In genomic region chr17:80224326-80225116, GRCm38 (mm10) we compare ENCODE assay signal across 8 mouse cellular contexts. TPM values are rescaled to one million over a fixed set of nuclear protein-coding genes. Genes with fewer than 3 reads are reported as not detected.
A peak's percentile ranks its signal among the peaks of the same experiment; 100 is the strongest.
DNase-seq lines count a peak whose midpoint lies in the region; ATAC-seq and TF ChIP-seq lines count a peak whose summit lies in the region.

Gene Gemin6 (plus strand): TSS chr17:80224441.

- TF ChIP-seq EP300 in CH12.LX (IDR thresholded peaks at IDR 0.05; ENCODE audit: low read length), result no peak
- TF ChIP-seq EP300 in heart, postnatal 0 days (IDR thresholded peaks at IDR 0.05; ENCODE audit: low read depth), result no peak

- H3K4me3 ChIP-seq in CH12.LX (replicated peaks in 1 of 3; ENCODE audit: low read depth in 2 of 3, low read length in 2 of 3, poor library complexity in 1 of 3), result peak within 1 kb of the TSS; percentile 63 to 86 (median 64)
- H3K4me3 ChIP-seq in forebrain, embryonic 11.5 days (ENCODE audit: low read depth, low read length), result peak within 1 kb of the TSS; percentile 48
- H3K4me3 ChIP-seq in heart, postnatal 0 days (ENCODE audit: low read depth, low read length), result peak within 1 kb of the TSS; percentile 68
- H3K4me3 ChIP-seq in liver, embryonic 16.5 days (ENCODE audit: low read depth, low read length), result peak within 1 kb of the TSS; percentile 74
- H3K4me3 ChIP-seq in neural tube, embryonic 13.5 days, result peak within 1 kb of the TSS; percentile 56
- H3K4me3 ChIP-seq in testis, adult 2 months (ENCODE audit: control insufficient read depth, low read depth, low read length), result peak within 1 kb of the TSS; percentile 94

- dilution Hi-C loops in CH12.LX (cut with MboI; ENCODE audit: extremely low pct_ligation_motif_present, extremely low pct_unique_long_range_greater_than_20kb, low sequenced_read_pairs), result no loop called here

- peaks cover 9 to 21% of the 10 kb centered on the region in 2 experiments for H3K36me3 ChIP-seq in CH12.LX (replicated peaks in 1 of 2; ENCODE audit: control insufficient read depth in 1 of 2, insufficient read depth in 1 of 2, low read length in 1 of 2)
- H3K36me3 ChIP-seq in forebrain, embryonic 11.5 days (ENCODE audit: control insufficient read depth, insufficient read depth, low read length), result no peaks in the 10 kb centered on the region
- no peaks in the 10 kb centered on the region for H3K36me3 ChIP-seq in heart, postnatal 0 days (replicated peaks; ENCODE audit: control insufficient read depth, insufficient read depth, low read length)
- H3K36me3 ChIP-seq in liver, embryonic 16.5 days (ENCODE audit: control insufficient read depth, insufficient read depth), result no peaks in the 10 kb centered on the region
- no peaks in the 10 kb centered on the region for H3K36me3 ChIP-seq in neural tube, embryonic 13.5 days
- peaks cover 1% of the 10 kb centered on the region; the same call in 1 of the 2 replicates for H3K36me3 ChIP-seq in testis, adult 2 months (ENCODE audit: control insufficient read depth, insufficient read depth, low read length)

- peak; percentile 99 for TF ChIP-seq POLR2A in CH12.LX (IDR thresholded peaks at IDR 0.05; ENCODE audit: low read depth, low read length)
- peak; percentile 94 for TF ChIP-seq POLR2A in testis, adult 2 months (IDR thresholded peaks at IDR 0.05; ENCODE audit: control insufficient read depth, low read depth, low read length)

- in situ Hi-C loops in CH12.LX (cut with MboI; ENCODE audit: low pct_ligation_motif_present, low pct_unique_long_range_greater_than_20kb, low sequenced_read_pairs), result no loop called here

- TF ChIP-seq CTCF in CH12.LX (conservative IDR thresholded peaks at IDR 0.05 in 1 of 2, IDR thresholded peaks at IDR 0.05 in 1 of 2; ENCODE audit: low read depth in 2 of 2, low read length in 2 of 2), result no peak
- TF ChIP-seq CTCF in heart, postnatal 0 days (IDR thresholded peaks at IDR 0.05; ENCODE audit: low read depth), result no peak
- no peak for TF ChIP-seq CTCF in testis, adult 2 months (IDR thresholded peaks at IDR 0.05; ENCODE audit: control insufficient read depth, insufficient read depth, insufficient replicate concordance, low read depth, low read length)

- TF ChIP-seq RAD21 in CH12.LX (IDR thresholded peaks at IDR 0.05; ENCODE audit: low read depth, low read length), result no peak

- H3K9me3 ChIP-seq in CH12.LX (replicated peaks; ENCODE audit: low read length), result no peaks in the 10 kb centered on the region
- H3K9me3 ChIP-seq in forebrain, embryonic 11.5 days (ENCODE audit: control insufficient read depth, low read length), result no peaks in the 10 kb centered on the region
- H3K9me3 ChIP-seq in heart, postnatal 0 days (replicated peaks; ENCODE audit: control insufficient read depth, low read length), result no peaks in the 10 kb centered on the region
- H3K9me3 ChIP-seq in liver, embryonic 16.5 days (replicated peaks; ENCODE audit: control insufficient read depth, low read length), result no peaks in the 10 kb centered on the region
- no peaks in the 10 kb centered on the region for H3K9me3 ChIP-seq in neural tube, embryonic 13.5 days

- under 1% methylated on average over 33 of the region's 33 CpGs for WGBS in forebrain, embryonic 11.5 days
- under 1% methylated on average over 33 of the region's 33 CpGs for WGBS in heart, postnatal 0 days
- under 1% methylated on average over 33 of the region's 33 CpGs for WGBS in liver, embryonic 16.5 days (ENCODE audit: insufficient replicate concordance)
- WGBS in neural tube, embryonic 13.5 days, result under 1% methylated on average over 33 of the region's 33 CpGs

- peak within 1 kb of the TSS; percentile 99 for H3K9ac ChIP-seq in CH12.LX (ENCODE audit: insufficient read depth, low read depth)
- peak within 1 kb of the TSS; percentile 72 for H3K9ac ChIP-seq in forebrain, embryonic 11.5 days (ENCODE audit: low read length)
- peak within 1 kb of the TSS; percentile 68 for H3K9ac ChIP-seq in heart, postnatal 0 days (replicated peaks; ENCODE audit: low read depth, low read length)
- peak within 1 kb of the TSS; percentile 69 for H3K9ac ChIP-seq in liver, embryonic 16.5 days (ENCODE audit: low read depth, low read length)
- H3K9ac ChIP-seq in neural tube, embryonic 13.5 days, result peak within 1 kb of the TSS; percentile 73

- H3K4me2 ChIP-seq in CH12.LX (ENCODE audit: insufficient read depth, low read depth, poor library complexity, severe bottlenecking), result peak within 1 kb of the TSS; percentile 94
- H3K4me2 ChIP-seq in forebrain, embryonic 11.5 days (ENCODE audit: low read depth, low read length, severe bottlenecking), result peak within 1 kb of the TSS; percentile 51
- H3K4me2 ChIP-seq in heart, postnatal 0 days (ENCODE audit: low read depth, low read length), result peak within 1 kb of the TSS; percentile 72
- peak within 1 kb of the TSS; percentile 91 for H3K4me2 ChIP-seq in liver, embryonic 16.5 days (ENCODE audit: low read depth, low read length)
- peak within 1 kb of the TSS; percentile 61 for H3K4me2 ChIP-seq in neural tube, embryonic 13.5 days

- H3K27ac ChIP-seq in CH12.LX (ENCODE audit: insufficient read depth, low read depth), result peak within 1 kb of the TSS; percentile 56; the same call in 1 of the 2 replicates
- peak within 1 kb of the TSS; percentile 74 for H3K27ac ChIP-seq in forebrain, embryonic 11.5 days (ENCODE audit: low read depth, low read length)
- peak within 1 kb of the TSS; percentile 84 for H3K27ac ChIP-seq in heart, postnatal 0 days (ENCODE audit: low read depth)
- H3K27ac ChIP-seq in liver, embryonic 16.5 days (ENCODE audit: low read length), result peak within 1 kb of the TSS; percentile 70
- peak within 1 kb of the TSS; percentile 81 for H3K27ac ChIP-seq in neural tube, embryonic 13.5 days (replicated peaks)
- peak within 1 kb of the TSS; percentile 84 for H3K27ac ChIP-seq in testis, adult 2 months (ENCODE audit: control insufficient read depth, insufficient read depth, low read depth, low read length)

- H3K79me2 ChIP-seq in CH12.LX (replicated peaks; ENCODE audit: control insufficient read depth, extremely low read depth, insufficient read depth, poor library complexity, severe bottlenecking), result peaks cover 12% of the 10 kb centered on the region

- DNase-seq in CH12.LX (ENCODE audit: extremely low read depth), result peak; percentile 91
- peak; percentile 84 for DNase-seq in c-Kit-positive CD71-positive TER-119-negative erythroid progenitor cells, embryonic 14.5 days (ENCODE audit: low read depth)
- DNase-seq in forebrain, embryonic 11.5 days (ENCODE audit: low spot score), result peak; percentile 90
- DNase-seq in heart, postnatal 0 days (ENCODE audit: low spot score), result peak; percentile 96
- DNase-seq in kidney, postnatal 4 days, result peak; percentile 85 to 91

- ATAC-seq in forebrain, embryonic 11.5 days (replicated peaks; ENCODE audit: low FRiP score), result peak; percentile 97
- peak; percentile 95 for ATAC-seq in heart, postnatal 0 days (ENCODE audit: insufficient read depth, low read depth)
- peak; percentile 96 for ATAC-seq in liver, embryonic 16.5 days (ENCODE audit: low read depth)
- ATAC-seq in neural tube, embryonic 13.5 days (ENCODE audit: low read depth), result peak; percentile 98

- no peaks in the 10 kb centered on the region for H3K27me3 ChIP-seq in CH12.LX (replicated peaks)
- no peaks in the 10 kb centered on the region for H3K27me3 ChIP-seq in forebrain, embryonic 11.5 days (ENCODE audit: control insufficient read depth, insufficient read depth, low read length)
- H3K27me3 ChIP-seq in heart, postnatal 0 days (ENCODE audit: control insufficient read depth, insufficient read depth, low read length), result no peaks in the 10 kb centered on the region
- H3K27me3 ChIP-seq in liver, embryonic 16.5 days (ENCODE audit: control insufficient read depth, insufficient read depth, low read depth, low read length), result no peaks in the 10 kb centered on the region
- no peaks in the 10 kb centered on the region for H3K27me3 ChIP-seq in neural tube, embryonic 13.5 days
- H3K27me3 ChIP-seq in testis, adult 2 months (ENCODE audit: control insufficient read depth, insufficient read depth, low read length), result no peaks in the 10 kb centered on the region

- peaks cover 5 to 48% of the 10 kb centered on the region in 2 experiments; a peak in 3 of 4 replicates for H3K4me1 ChIP-seq in CH12.LX (ENCODE audit: control insufficient read depth in 1 of 2, insufficient read depth in 2 of 2)
- no peaks in the 10 kb centered on the region for H3K4me1 ChIP-seq in forebrain, embryonic 11.5 days (replicated peaks; ENCODE audit: control insufficient read depth, insufficient read depth, low read length)
- H3K4me1 ChIP-seq in heart, postnatal 0 days (ENCODE audit: control insufficient read depth, insufficient read depth), result peaks cover 9% of the 10 kb centered on the region
- peaks cover 9% of the 10 kb centered on the region for H3K4me1 ChIP-seq in liver, embryonic 16.5 days (ENCODE audit: control insufficient read depth, low read depth, low read length)
- peaks cover 13% of the 10 kb centered on the region for H3K4me1 ChIP-seq in neural tube, embryonic 13.5 days (replicated peaks)
- H3K4me1 ChIP-seq in testis, adult 2 months (ENCODE audit: control insufficient read depth, insufficient read depth, low read length), result peaks cover 2% of the 10 kb centered on the region

TF ChIP-seq in CH12.LX, 34 proteins besides CTCF, POLR2A, EP300 and RAD21 (continues in another document):
- TF ChIP-seq E2F4 (IDR thresholded peaks at IDR 0.05; ENCODE audit: insufficient replicate concordance, low read depth, low read length) (peak; percentile 75; the same call in 1 of the 2 replicates), ZMIZ1 (IDR thresholded peaks at IDR 0.05; ENCODE audit: low read depth, low read length) (peak; percentile 92; the same call in 1 of the 2 replicates), GABPA (IDR thresholded peaks at IDR 0.05; ENCODE audit: insufficient replicate concordance, low read depth, low read length) (peak; percentile 44; the same call in 1 of the 2 replicates), TCF12 (IDR thresholded peaks at IDR 0.05; ENCODE audit: low read depth, low read length) (peak; percentile 91), USF2 (conservative IDR thresholded peaks at IDR 0.05; ENCODE audit: low read depth, low read length) (no peak), CHD2 (IDR thresholded peaks at IDR 0.05; ENCODE audit: low read length) (no peak), MAZ (IDR thresholded peaks at IDR 0.05; ENCODE audit: low read depth, low read length) (no peak), CHD1 (IDR thresholded peaks at IDR 0.05; ENCODE audit: low read depth, low read length) (no peak), MXI1 (IDR thresholded peaks at IDR 0.05; ENCODE audit: low read depth, low read length) (peak; percentile 92)

RNA-seq across cellular contexts. Expression of gene Gemin6, which starts in this region (rescaled TPM):
- total RNA-seq in CH12.LX (2012; rRNA removed) (65.6 and 85.9 TPM in 2 replicates), CH12.LX (2014; rRNA removed) (120 and 143 TPM in 2 replicates)
- 63.4 and 66.0 TPM in 2 replicates for polyA plus RNA-seq in CH12.LX (2012; ENCODE audit: insufficient read length, low read depth)
- 51.6 and 53.9 TPM in 2 replicates for polyA plus RNA-seq in forebrain, embryonic 11.5 days (2014; fragmentation: Nextera tagmentation; extraction: Ambion mirVana)
- 0.54 and 4.7 TPM in 2 replicates for total RNA-seq in heart, postnatal 0 days (2014; rRNA removed; ENCODE audit: low replicate concordance)
- polyA plus RNA-seq in heart, postnatal 0 days (2015; fragmentation: Nextera tagmentation; extraction: Ambion mirVana), result 13.3 and 14.6 TPM in 2 replicates
- 21.3 and 25.3 TPM in 2 replicates for polyA plus RNA-seq in liver, embryonic 16.5 days (2015; fragmentation: Nextera tagmentation; extraction: Ambion mirVana)
- 21.5 and 23.7 TPM in 2 replicates for polyA plus RNA-seq in neural tube, embryonic 13.5 days (2015; fragmentation: Nextera tagmentation; extraction: Ambion mirVana)
- 14.2 and 15.3 TPM in 2 replicates for polyA plus RNA-seq in testis, adult 2 months (2012; rRNA removed)

Comparison
In these comparisons a context has a peak if more than half of its experiments do, and no peak if none do; other contexts are left out.
1. Peak in every context shown above with its lines: DNase-seq, ATAC-seq, H3K4me3 ChIP-seq and H3K27ac ChIP-seq.
2. RNA of gene Gemin6 (total RNA-seq): 65.6 to 143 TPM in CH12.LX; 0.54 to 4.7 TPM in heart, postnatal 0 days; every median in the first group is over 10 times any median in the second.